Mouse (Mus musculus): ENCODE data around the gene Mre11a. TPM values are rescaled to one million over a fixed set of nuclear protein-coding genes. Genes with fewer than 3 reads are reported as not detected.
A peak's percentile ranks its signal among the peaks of the same experiment; 100 is the strongest.

Mre11a gene
- total RNA-seq (2021) = 10 to 100 TPM in 1 of 2 experiments, 1 to 10 TPM in 1; 8.4 to 14.2 TPM

DNA sequence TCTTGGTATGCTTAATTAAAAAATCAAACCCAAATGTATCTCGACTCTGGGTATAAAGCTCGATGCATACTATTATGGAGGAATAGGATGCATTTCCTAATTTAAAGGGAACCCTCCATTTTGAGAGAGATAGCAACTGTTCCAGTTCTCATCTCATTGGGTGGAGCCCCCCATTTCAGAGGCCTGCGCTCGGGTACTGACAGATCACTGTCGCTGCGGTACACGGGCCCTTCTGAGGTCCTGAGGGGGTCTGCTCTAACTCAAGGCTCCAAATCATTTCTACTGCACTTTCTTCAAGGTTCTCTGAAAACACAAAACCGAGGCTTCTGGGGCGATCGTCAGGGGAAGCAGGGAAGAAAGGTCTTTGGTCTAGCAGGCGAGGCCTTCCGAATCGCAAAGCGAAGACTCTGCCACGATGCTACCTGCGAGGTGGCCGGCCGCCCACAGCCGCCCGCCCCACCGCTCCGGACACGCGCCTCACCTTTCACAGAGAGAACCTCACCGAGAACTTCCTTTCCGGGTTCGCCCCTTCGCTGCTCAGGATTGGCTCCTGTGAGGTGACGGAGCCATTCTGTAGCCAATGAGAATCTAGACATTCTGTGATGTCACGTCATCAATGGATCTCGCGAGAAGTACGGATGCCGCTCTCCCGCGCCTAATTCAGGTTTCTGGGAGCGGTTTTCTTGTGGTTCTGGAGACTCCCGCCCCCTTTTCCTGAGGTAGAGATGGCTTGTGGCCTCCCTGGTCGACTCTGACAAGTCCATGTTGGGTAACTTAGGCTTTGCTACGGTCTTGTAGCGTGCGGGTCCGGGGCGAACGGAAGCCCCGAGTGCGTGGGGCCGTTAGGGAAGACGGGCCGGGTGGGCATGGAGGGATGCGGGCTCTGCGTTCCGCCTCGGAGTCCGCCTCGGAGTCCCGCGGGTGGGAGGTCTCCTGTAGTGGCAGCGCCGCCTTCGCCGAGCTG, at the start of gene Mre11a, which contains the start of gene Ankrd49:
TSS of gene Mre11a (plus strand) at position 616 of the 964 bp plus-strand sequence.
TSS of gene Ankrd49 (minus strand) at position 818 of the 964 bp plus-strand sequence.
- intact Hi-C loops (cut with DNase I) = loop anchor here (5.0 kb wide), 1 partner anchor 282 kb away; the partner anchor contains the start of genes Cwc15 and Kdm4d
- peak; percentile 88 to 93 for DNase-seq

DNA sequence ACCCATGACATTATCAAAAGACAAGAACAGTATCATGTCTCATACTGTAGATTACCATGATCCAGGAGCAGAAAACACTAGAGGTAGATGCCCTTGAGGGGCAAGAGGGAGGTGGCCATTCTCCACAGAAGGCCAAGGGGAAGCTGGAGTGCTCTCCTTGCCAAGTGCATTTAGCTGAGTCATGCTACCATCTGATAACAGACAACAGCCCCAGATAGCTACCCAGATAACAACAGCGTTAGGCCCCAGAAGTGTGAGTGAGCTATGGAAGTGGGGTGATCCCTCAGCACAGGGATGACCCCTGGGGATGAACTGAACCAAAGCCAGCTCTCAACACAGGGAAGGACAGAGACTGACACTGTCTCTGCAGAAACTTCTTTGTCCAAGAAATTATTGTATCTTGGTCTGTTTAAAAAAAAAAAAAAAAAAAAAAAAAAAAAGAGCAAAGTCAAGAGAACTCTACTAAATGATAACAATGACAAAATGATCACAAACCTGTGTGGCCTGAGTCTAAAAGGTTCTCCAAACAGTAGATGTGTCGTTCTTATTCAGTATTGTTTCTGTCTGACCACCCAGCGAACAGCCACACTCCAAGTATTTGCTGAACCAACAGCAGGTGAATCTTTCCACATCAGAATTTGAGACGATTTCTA, 44.8 kb upstream of the Mre11a start:
- intact Hi-C loops (cut with DNase I) = no loop called here
- no peak for DNase-seq

DNA sequence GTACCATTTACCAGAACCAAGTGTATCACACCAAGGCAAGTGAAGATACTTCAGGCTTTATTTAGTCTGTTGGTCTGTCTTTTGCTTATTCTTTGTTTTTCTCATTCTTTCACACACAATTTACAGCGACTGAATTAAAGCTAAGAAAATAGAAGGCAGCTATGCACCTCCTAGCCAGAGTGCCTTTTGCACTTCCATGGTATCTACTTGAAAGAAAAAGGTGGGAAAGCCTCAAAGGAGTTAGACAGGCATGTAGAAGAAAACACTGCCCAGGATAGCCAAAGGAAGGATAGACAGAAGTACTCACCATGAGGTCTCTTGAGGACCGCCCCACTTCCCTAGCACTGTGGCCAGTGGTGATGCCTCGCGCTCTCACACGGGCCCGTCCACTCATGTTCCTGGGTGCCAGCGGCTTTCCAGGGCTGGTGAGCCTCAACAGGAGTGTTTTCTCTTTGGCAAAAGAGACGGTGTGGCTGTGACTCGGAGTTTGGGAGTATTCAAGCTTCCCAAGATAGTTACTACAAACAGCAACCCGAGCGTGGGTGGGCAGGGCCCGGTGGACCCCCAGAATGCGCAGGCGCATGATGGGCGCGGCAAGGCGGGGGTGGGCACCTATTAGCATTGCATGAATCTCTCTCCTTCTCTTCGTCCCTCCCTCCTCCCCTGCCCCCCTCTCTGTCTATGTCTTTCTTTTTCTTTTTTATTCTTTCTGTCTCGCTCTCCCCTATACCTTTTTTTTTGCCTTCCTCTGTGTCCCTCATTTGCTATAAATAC, 44.1 kb upstream of the Mre11a start, which contains the start of gene Piwil4:
TSS of gene Piwil4 (minus strand) at position 583 of the 774 bp plus-strand sequence.
- no peak for DNase-seq
- intact Hi-C loops (cut with DNase I) = no loop called here

DNA sequence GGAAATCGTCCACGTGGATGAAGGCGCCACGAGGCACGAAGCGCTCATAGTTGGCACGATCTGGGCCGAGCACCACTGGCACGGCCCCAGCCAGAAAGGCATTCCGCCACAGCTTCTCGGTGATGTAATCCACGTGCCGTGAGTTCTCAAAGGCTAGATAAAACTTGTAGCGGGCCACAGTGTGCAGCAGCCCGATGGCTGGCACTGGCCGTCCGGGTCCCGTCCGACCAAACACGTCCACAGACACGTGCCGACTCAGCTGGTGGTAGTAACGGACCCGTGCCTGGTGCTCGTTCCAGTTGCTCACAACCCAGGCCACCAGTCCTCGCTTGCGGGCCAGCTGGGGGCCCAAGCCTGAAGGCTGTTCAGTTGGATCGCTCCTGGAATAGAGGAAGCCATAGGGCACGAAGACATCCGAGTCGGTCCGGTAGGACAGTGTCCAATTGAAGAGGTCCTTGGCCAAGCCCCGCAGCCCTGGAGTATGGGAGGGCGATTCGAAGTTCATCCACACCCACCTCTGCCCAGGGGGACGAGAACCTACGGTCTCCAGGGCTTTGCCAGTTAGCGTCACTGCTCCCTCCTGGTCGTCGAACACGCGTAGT, 33.5 kb upstream of the Mre11a start:
- intact Hi-C loops (cut with DNase I) = no loop called here
- peak; percentile 3 to 9 for DNase-seq

DNA sequence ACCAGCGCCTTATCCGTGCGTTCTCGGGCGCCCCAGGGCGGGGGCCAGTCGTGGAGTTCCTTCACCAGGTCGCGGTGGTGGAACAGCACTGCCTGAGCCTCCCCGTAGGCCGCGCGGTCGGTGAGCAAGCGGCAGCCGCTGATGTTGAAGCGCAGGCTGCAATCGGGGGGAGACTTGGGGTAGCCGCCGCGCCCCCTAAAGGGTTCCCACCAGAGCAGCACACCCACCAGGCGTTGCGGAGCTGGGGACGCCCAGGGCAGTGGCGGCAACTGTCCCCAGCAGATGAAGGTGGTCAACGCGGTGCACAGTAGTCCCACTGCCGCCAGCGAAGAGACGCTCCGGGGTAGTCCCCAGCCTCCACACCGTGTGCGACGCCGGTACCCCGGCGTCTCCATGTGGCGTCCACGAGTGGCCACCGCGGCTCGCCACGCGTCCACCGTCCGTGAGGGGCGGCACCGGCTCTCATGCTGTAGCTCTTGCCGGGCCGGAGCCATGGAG, 32.9 kb upstream of the Mre11a start:
- peak; percentile 17 to 18 for DNase-seq
- intact Hi-C loops (cut with DNase I) = no loop called here

DNA sequence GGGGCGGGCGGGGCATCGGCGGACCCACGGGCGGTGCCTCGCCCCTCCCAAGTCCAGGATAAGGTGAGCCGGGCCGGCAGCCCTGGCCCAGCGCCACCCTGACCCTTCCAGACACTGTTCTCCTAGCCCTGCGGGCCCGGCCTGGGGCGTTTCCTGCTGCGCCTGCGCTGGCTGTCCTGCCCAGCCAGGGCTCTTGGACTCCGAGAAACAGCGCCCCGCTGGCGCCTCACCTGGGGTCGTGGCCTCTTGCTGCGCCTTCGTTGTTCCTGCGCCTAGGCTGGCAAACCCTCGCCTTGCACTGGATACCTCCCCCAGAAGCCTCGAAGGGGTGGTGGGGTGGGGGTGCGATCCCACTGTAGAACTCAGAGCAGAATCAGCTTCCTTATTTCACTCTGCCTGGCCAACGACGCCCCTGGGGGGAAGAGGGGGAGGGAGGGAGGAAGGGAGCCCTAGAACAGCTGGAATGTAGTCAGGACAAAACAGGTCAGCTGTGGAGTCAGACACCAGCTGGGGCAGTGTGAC, 32.4 kb upstream of the Mre11a start, which contains the start of gene Fut4:
TSS of gene Fut4 (minus strand) at position 393 of the 522 bp plus-strand sequence.
- intact Hi-C loops (cut with DNase I) = no loop called here
- DNase-seq = peak; percentile 52 to 69

DNA sequence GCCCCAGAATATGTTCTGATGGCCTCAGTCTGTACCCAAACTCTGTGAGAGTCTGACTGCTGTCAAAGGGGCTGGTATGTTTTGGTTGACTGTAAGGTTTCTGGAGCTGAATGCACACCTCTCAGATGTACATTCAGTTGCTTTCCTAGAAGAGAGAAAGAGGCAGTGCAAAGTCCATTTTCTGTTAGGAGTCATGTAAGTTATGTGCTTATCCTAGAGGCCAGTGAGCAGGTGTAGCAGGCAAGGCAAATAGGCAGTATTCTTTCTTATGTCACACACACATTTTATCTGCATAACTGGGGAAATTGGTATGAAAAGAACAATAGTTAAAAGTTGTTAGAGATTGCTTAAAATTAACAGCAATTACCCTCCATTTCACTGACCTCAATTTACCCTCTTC, 30.5 kb upstream of the Mre11a start:
- DNase-seq = no peak
- intact Hi-C loops (cut with DNase I) = no loop called here

DNA sequence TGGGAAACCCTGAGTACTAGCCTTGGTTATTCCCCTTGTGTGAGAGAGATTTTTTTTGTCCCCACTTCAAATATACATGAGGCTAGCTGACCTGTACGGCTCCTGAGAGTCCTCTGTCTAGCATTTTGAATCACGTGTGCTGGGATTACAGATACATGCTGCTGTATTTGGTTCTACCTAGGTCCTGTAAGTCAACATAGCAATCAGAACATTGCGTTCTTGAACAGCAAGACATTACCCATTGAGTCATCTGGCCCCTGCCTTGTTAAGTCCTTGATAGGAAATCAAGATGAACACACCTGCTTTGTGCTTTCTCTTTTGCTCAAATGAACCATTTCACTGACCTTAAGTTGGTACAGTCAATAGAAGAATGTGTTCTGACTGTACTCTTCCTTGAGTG, 30.0 kb upstream of the Mre11a start:
- intact Hi-C loops (cut with DNase I) = no loop called here
- DNase-seq = no peak

DNA sequence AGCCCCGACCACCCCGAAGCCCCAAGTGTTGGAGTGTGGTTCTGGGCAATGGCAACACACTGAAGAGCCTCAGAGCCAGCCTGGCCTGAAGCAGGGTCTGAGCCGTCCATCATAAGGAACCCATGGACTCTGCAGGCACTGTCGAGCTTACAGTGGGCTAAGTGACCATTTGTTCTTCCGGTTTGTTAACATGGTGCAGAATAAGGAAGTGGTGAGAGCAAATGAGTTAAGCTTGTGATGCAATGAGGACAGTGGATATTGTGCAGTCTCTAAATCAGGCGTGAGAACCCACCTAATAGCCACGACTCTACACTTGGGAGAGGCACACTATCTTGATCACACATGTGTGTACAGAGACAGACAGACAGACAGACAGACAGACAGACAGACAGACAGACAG, 25.9 kb upstream of the Mre11a start:
- DNase-seq = no peak
- intact Hi-C loops (cut with DNase I) = no loop called here

DNA sequence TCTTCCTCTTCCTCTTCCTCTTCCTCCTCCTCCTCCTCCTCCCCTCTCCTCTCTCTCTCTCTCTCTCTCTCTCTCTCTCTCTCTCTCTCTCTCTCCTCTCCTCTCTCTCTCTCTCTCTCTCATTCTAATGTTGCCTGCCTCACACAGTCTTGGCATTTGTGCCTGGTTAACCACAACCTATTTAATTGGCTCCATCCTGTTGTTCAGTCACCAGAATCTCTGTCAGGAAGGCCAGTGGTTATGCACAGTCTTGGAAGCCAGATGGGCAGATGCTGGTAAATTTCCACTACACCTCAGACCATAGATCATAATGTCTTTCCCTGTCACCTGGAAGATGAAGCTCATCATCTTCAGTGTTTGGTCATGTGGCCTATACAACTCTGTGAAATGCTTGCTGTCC, 25.2 kb upstream of the Mre11a start:
- no peak for DNase-seq
- intact Hi-C loops (cut with DNase I) = no loop called here

DNA sequence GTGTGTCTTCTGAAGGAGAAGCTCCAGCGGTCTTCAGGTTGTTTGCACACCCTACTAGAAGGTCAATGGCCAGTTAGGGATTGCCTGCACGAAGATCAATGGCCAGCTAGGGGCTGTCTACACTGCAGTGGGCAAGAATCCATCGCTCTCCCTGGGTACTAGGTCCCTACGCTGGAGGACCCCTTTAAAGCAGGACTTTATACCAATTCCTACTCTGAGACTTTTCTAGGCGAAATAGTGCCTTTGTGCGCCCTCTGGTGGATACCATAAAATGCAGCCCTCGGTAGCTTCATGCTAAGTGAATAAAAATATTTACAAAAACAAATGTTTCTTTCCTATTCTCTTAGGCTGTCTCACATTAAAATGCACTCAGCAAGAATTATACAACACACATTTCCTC, 19.7 kb upstream of the Mre11a start:
- intact Hi-C loops (cut with DNase I) = loop anchor here (2.0 to 5.0 kb wide), 2 partner anchors 66 to 242 kb away; no protein-coding TSS in a partner anchor
- DNase-seq = peak; percentile 21 to 58

DNA sequence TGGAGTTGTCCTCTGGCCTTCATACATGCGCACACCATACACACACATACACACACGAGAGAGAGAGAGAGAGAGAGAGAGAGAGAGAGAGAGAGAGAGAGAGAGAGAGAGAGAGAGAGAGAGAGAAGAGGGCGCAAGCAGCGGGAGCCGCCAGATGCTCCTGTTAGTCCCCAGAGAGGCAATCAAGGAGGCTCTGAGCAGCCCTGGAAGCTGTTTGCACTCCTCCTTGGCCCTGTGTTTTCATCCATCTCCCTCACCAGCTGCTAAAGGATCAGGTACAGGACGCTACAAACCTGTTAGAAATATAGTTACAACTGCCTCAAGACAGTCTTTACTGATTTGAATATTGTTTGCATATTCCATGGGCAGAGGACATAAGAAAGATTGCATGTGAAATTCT, 14.6 kb upstream of the Mre11a start:
- intact Hi-C loops (cut with DNase I) = no loop called here
- no peak for DNase-seq

DNA sequence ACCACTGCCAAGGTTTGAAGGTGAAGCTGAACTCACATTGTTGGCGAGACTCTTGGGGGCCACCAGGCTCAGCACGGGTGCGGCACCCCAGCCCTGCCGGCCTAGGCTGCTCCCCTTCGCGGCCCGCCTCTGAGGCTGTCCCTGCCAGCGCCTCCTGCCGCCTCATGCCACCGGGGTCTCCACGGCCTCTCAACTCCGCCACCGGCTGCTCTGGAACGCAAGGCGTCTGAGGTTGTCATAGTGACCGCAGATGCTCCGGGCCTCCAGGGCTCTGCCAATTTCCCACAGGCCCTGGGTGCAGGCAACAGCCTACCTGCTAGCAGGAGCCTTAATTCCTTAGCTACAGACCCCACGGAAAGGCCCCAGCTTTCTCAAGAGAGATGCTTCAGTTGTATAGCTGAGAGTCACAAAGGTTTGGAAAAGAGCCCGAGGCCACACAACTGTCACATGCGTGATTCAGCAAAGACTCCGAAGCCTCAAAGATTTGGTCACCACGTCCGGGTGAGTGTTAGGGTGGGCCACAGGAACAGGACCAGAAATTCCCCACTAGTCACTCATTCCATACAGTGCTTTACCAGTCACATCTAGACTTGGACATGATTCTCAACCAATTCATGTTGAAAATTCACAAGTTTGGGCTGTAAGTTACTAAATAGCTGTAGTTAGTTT, 13.5 kb upstream of the Mre11a start, which contains the start of gene 1700012B09Rik:
TSS of gene 1700012B09Rik (minus strand) at position 228 of the 669 bp plus-strand sequence.
- intact Hi-C loops (cut with DNase I) = no loop called here
- no peak for DNase-seq

DNA sequence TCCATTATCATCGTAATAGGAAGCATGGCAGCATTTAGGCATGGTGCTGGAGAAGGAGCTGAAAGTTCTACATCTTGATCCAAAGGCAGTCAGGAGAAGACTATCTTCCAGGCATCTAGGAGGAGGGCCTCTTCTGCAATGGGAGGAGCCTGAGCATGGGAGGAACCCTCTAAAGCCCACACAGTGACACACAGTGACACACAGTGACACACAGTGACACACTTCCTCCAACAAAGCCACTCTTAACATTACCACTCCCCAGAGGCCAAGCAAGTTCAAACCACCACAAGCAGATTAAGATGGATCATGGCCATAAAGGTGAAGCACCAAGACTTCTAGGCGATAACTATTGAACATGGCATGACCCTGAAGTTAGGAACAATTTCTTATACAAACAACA, 12.4 kb upstream of the Mre11a start:
- intact Hi-C loops (cut with DNase I) = no loop called here

DNA sequence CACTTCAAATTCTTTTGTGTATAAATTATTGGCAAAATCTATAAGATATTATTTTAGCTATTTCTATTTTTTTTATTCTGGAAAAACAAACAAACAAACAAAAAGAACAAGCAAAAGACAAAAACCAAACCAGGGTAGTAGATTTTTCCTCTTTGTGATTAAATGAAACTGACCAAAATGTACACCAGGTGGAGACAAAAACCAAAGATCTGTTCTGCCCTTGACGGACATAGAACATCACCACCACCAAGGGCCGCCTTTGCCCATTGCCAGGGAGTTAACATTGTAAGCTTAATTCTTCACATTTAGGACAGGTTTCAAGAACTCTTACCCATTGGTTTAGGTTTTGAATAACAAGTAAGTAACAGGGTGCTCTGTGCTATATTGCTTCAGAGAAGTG, 10.6 kb upstream of the Mre11a start:
- intact Hi-C loops (cut with DNase I) = loop anchor here (2.0 kb wide), 1 partner anchor 241 kb away; no protein-coding TSS in a partner anchor
- no peak for DNase-seq

More for the DNA sequence above, 12.4 kb upstream of the Mre11a start:
- no peak for DNase-seq

DNA sequence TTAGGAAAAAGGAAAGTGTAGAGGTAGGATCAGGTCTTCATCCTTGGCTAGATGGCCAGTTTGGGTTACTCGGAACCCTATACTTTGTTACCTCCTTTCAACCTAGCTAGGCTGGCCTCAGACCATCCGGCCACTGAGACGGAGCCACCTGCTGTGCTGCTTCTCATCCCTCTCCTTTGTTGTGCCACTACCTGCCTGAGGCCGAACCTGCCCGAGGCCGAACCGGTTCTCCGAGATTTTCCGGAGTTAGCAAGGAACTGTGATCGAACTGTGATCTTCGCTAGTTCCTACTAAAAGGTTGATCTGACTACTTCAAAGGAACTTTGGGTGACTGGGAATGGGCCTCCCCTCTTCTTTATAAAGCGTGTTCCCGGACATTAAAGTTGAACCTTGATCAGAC, 6.1 kb upstream of the Mre11a start:
- intact Hi-C loops (cut with DNase I) = no loop called here

DNA sequence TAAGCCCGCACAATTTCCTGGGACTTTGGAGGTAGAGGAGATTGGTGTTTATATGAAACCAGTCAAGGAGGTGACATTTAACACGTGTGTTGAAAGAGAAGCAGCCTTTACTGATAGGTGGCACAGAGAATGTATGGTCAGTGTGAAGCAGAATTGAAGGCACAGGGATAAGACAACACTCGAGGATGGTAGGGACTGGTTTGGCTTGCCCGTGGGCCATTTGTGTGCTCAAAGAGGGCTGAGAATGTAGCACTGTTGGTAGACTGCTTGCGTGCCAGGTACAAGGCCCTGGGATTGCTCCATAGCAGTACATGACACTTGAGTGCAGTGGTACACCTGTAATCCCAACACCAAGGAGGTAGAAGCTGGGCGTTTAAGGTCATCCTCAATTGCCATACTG, 2.9 kb downstream of the Mre11a start:
- intact Hi-C loops (cut with DNase I) = no loop called here
- no peak for DNase-seq

More for the DNA sequence above, 6.1 kb upstream of the Mre11a start:
- DNase-seq = no peak

DNA sequence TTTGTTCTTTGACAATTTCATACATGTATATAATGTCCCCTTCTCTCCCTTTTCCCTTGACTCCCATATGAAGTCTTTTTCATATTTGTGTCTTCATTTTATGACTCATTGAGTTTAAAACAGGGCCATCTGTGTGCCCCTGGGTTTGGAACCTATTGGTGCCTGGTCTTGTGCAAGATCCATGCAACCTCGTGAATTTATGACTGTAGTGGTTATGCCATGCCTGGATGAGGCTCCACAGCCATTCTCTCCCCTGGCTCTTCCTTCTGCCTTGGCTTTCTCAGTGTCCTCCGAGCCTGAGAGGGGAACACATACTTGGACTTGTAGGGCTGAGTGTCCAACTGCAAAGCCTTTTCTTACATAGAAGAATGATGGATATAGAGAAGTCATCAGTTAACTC, 21.3 kb downstream of the Mre11a start:
- DNase-seq = no peak
- intact Hi-C loops (cut with DNase I) = no loop called here

DNA sequence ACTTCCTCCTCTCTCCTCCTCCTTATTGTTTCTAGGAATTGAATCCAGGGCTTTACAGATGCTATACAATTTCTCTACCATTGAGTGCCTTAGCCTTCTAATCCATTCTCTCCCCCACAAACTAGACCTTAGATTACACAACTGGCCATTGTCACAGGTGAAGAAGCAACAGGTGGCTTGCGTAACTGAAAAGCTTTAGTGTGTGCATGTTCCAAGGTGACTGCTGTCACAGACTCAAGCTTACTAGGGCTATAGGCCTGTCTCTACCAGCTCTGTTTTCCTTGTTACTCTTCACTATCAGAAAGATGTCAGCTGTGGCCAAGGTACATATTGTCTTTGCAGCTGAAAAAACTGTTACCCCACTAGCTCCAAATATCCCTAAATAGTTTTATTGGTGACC, 22.3 kb downstream of the Mre11a start:
- no peak for DNase-seq

More for the DNA sequence above, 22.3 kb downstream of the Mre11a start:
- intact Hi-C loops (cut with DNase I) = no loop called here

Data from heart, postnatal 36 days (tissue).